Mouse (Mus musculus) intestine, embryonic 14.5 days (tissue): Measurements from ENCODE around the gene Ppfibp2. TPM values are rescaled to one million over a fixed set of nuclear protein-coding genes. Genes with fewer than 3 reads are reported as not detected.
A peak's percentile ranks its signal among the peaks of the same experiment; 100 is the strongest.

Source experiments
- ATAC-seq: fragments of 200-750 bp; cut with Nextera tagmentation; replicated peaks from 2 replicates; pipeline ENCODE4 v1.8.0; 2017; ENCODE audit warnings: low read depth, moderate number of reproducible peaks, moderate TSS enrichment, moderate library complexity; ENCODE audit not compliant: low FRiP score, low TSS enrichment
- DNase-seq: peaks from one replicate; pipeline ENCODE4 v3.0.0-alpha.2; 2018; ENCODE audit warnings: low spot score
- H3K27ac ChIP-seq: fragments of 300-500 bp; sonication (generic); 2 replicates; pipeline ENCODE4 v1.5.1; 2014; ENCODE audit warnings: low read depth, mild to moderate bottlenecking, control low read depth
- H3K27me3 ChIP-seq: fragments of 300-500 bp; sonication (generic); replicated peaks from 2 replicates; pipeline ENCODE4 v1.6.1; 2014; ENCODE audit warnings: low read length, control low read depth; ENCODE audit not compliant: control insufficient read depth, insufficient read depth
- H3K36me3 ChIP-seq: fragments of 300-500 bp; sonication (generic); 2 replicates; pipeline ENCODE4 v1.6.1; 2014; ENCODE audit warnings: low read length, control low read depth; ENCODE audit not compliant: control insufficient read depth, insufficient read depth
- H3K4me1 ChIP-seq: fragments of 300-500 bp; sonication (generic); replicated peaks from 2 replicates; pipeline ENCODE4 v1.6.1; 2014; ENCODE audit warnings: low read length, control low read depth, mixed read lengths; ENCODE audit not compliant: control insufficient read depth, insufficient read depth
- H3K4me2 ChIP-seq: fragments of 300-500 bp; sonication (generic); 2 replicates; pipeline ENCODE4 v1.6.1; 2014; ENCODE audit warnings: low read length
- H3K4me3 ChIP-seq: fragments of 300-500 bp; sonication (generic); 2 replicates; pipeline ENCODE4 v1.5.1; 2014; ENCODE audit warnings: low read depth, low read length, control low read depth, mixed read lengths
- H3K9ac ChIP-seq: fragments of 300-500 bp; sonication (generic); 2 replicates; pipeline ENCODE4 v1.6.1; 2014; ENCODE audit warnings: mild to moderate bottlenecking, low read length
- H3K9me3 ChIP-seq: fragments of 300-500 bp; sonication (generic); 2 replicates; pipeline ENCODE4 v1.6.1; 2016; ENCODE audit warnings: low read length, control low read depth; ENCODE audit not compliant: control insufficient read depth
- WGBS: fragments of 180-500 bp; shearing (Covaris S2); extraction: QIAGEN DNeasy Blood & Tissue Kit; methylation state at CpG from one replicate; pipeline ENCODE4 v1.1.7; 2014; 5-methylcytosine and 5-hydroxymethylcytosine counted together
- polyA plus RNA-seq: library from polyadenylated mRNA; unstranded; fragments of >200 nt; fragmentation: Nextera tagmentation; extraction: Ambion mirVana; gene quantifications from 2 replicates; pipeline ENCODE4 v1.2.1, GENCODE M21; 2014

Ppfibp2 gene
- polyA plus RNA-seq, 1 experiment from 2014 or later, result 11.2 TPM

- Histone ChIP-seq H3K4me3 (no peak overlapping the region), H3K4me2 (no peak overlapping the region), H3K27me3 (no peaks in the 10 kb centered on the region), H3K36me3 (no peaks in the 10 kb centered on the region), H3K27ac (no peak overlapping the region), H3K9ac (no peak overlapping the region), H3K9me3 (no peaks in the 10 kb centered on the region), H3K4me1 (peaks cover 4% of the 10 kb centered on the region; the same call in 1 of the 2 replicates)
- ATAC-seq (no peak), DNase-seq (no peak)
- 64% methylated on average over 9 of the region's 9 CpGs for WGBS
Observed at GRCm38 (mm10) chr7:107707650-107708049, 112.6 kb downstream of the Ppfibp2 start.

- peak; percentile 93 for ATAC-seq
- H3K9ac ChIP-seq, result peak overlapping the region; percentile 4; the same call in 1 of the 2 replicates
- WGBS, result 3% methylated on average over 10 of the region's 10 CpGs
Observed at GRCm38 (mm10) chr7:107708491-107709112, 113.6 kb downstream of the Ppfibp2 start.

GRCm38 (mm10) chr7:107712743-107713142 lies 117.7 kb downstream of the Ppfibp2 start:
- H3K27me3 ChIP-seq, result no peaks in the 10 kb centered on the region
- no peak overlapping the region for H3K27ac ChIP-seq
- no peak overlapping the region for H3K4me2 ChIP-seq
- H3K9me3 ChIP-seq, result no peaks in the 10 kb centered on the region
- H3K4me1 ChIP-seq, result peaks cover 4% of the 10 kb centered on the region; the same call in 1 of the 2 replicates
- no peak overlapping the region for H3K4me3 ChIP-seq
- ATAC-seq (no peak), DNase-seq (no peak)
- peaks cover 9% of the 10 kb centered on the region; the same call in 1 of the 2 replicates for H3K36me3 ChIP-seq
- 51% methylated on average over 6 of the region's 6 CpGs for WGBS
- no peak overlapping the region for H3K9ac ChIP-seq

More at GRCm38 (mm10) chr7:107708491-107709112, 113.6 kb downstream of the Ppfibp2 start:
- H3K27ac ChIP-seq, result peak overlapping the region; percentile 64; the same call in 1 of the 2 replicates
- H3K9me3 ChIP-seq, result no peaks in the 10 kb centered on the region
- H3K4me2 ChIP-seq, result peak overlapping the region; percentile 44
- H3K4me3 ChIP-seq, result peak overlapping the region; percentile 25
- H3K36me3 ChIP-seq, result no peaks in the 10 kb centered on the region
- no peaks in the 10 kb centered on the region for H3K27me3 ChIP-seq
- H3K4me1 ChIP-seq, result peaks cover 4% of the 10 kb centered on the region; the same call in 1 of the 2 replicates
- peak; percentile 89 for DNase-seq

GRCm38 (mm10) chr7:107714067-107714466 lies 119.1 kb downstream of the Ppfibp2 start:
- ATAC-seq, result no peak
- no peak for DNase-seq
- Histone ChIP-seq H3K27ac (no peak overlapping the region), H3K4me2 (no peak overlapping the region), H3K27me3 (no peaks in the 10 kb centered on the region), H3K4me1 (no peaks in the 10 kb centered on the region), H3K36me3 (peaks cover 9% of the 10 kb centered on the region; the same call in 1 of the 2 replicates), H3K4me3 (no peak overlapping the region), H3K9me3 (no peaks in the 10 kb centered on the region), H3K9ac (no peak overlapping the region)
- WGBS, result 85% methylated on average over 5 of the region's 5 CpGs

- no peak for DNase-seq
- no peak overlapping the region for H3K4me2 ChIP-seq
- H3K36me3 ChIP-seq, result peaks cover 36% of the 10 kb centered on the region
- no peak for ATAC-seq
- no peaks in the 10 kb centered on the region for H3K9me3 ChIP-seq
- no peak overlapping the region for H3K9ac ChIP-seq
- 92% methylated on average over 1 of the region's 1 CpGs for WGBS
- H3K4me3 ChIP-seq, result no peak overlapping the region
- H3K27me3 ChIP-seq, result no peaks in the 10 kb centered on the region
- no peak overlapping the region for H3K27ac ChIP-seq
- peaks cover 3% of the 10 kb centered on the region; the same call in 1 of the 2 replicates for H3K4me1 ChIP-seq
Observed at GRCm38 (mm10) chr7:107720771-107721170, 125.8 kb downstream of the Ppfibp2 start.

- ATAC-seq, result no peak
- peaks cover 34% of the 10 kb centered on the region for H3K36me3 ChIP-seq
- no peaks in the 10 kb centered on the region for H3K27me3 ChIP-seq
- DNase-seq, result no peak
- no peaks in the 10 kb centered on the region for H3K9me3 ChIP-seq
- H3K4me2 ChIP-seq, result no peak overlapping the region
- H3K4me3 ChIP-seq, result no peak overlapping the region
- no peak overlapping the region for H3K9ac ChIP-seq
- H3K27ac ChIP-seq, result no peak overlapping the region
- 88% methylated on average over 4 of the region's 4 CpGs for WGBS
- peaks cover 3% of the 10 kb centered on the region; the same call in 1 of the 2 replicates for H3K4me1 ChIP-seq
Observed at GRCm38 (mm10) chr7:107722536-107722935, 127.5 kb downstream of the Ppfibp2 start.

- H3K4me1 ChIP-seq, result no peaks in the 10 kb centered on the region
- DNase-seq (no peak), ATAC-seq (no peak)
- no peak overlapping the region for H3K9ac ChIP-seq
- H3K36me3 ChIP-seq, result peaks cover 47% of the 10 kb centered on the region
- H3K27me3 ChIP-seq, result no peaks in the 10 kb centered on the region
- no peak overlapping the region for H3K27ac ChIP-seq
- no peak overlapping the region for H3K4me3 ChIP-seq
- no peaks in the 10 kb centered on the region for H3K9me3 ChIP-seq
- no peak overlapping the region for H3K4me2 ChIP-seq
- 58% methylated on average over 3 of the region's 3 CpGs for WGBS
Observed at GRCm38 (mm10) chr7:107727538-107727937, 132.5 kb downstream of the Ppfibp2 start.

- H3K9me3 ChIP-seq, result no peaks in the 10 kb centered on the region
- no peak overlapping the region for H3K4me3 ChIP-seq
- H3K9ac ChIP-seq, result no peak overlapping the region
- WGBS, result 74% methylated on average over 10 of the region's 10 CpGs
- no peak for ATAC-seq
- H3K27me3 ChIP-seq, result no peaks in the 10 kb centered on the region
- H3K27ac ChIP-seq, result no peak overlapping the region
- no peaks in the 10 kb centered on the region for H3K4me1 ChIP-seq
- no peak for DNase-seq
- H3K36me3 ChIP-seq, result peaks cover 33% of the 10 kb centered on the region
- no peak overlapping the region for H3K4me2 ChIP-seq
Observed at GRCm38 (mm10) chr7:107730587-107730986, 135.6 kb downstream of the Ppfibp2 start.

- no peak overlapping the region for H3K4me2 ChIP-seq
- H3K27me3 ChIP-seq, result no peaks in the 10 kb centered on the region
- H3K36me3 ChIP-seq, result peaks cover 30% of the 10 kb centered on the region
- H3K27ac ChIP-seq, result no peak overlapping the region
- no peak overlapping the region for H3K9ac ChIP-seq
- H3K4me3 ChIP-seq, result no peak overlapping the region
- ATAC-seq (no peak), DNase-seq (no peak)
- H3K4me1 ChIP-seq, result no peaks in the 10 kb centered on the region
- H3K9me3 ChIP-seq, result no peaks in the 10 kb centered on the region
- WGBS, result 72% methylated on average over 2 of the region's 2 CpGs
Observed at GRCm38 (mm10) chr7:107733162-107733561, 138.2 kb downstream of the Ppfibp2 start.
